Mouse (Mus musculus): ENCODE measurements at regions not wholly inside any gene's neighbourhood (a gene's known extent, or its start where the extent isn't known, plus 50 kb on each side); places are given as distances from the start of the nearest gene placed in this dataset.

GRCm38 (mm10) chr7:40321171-40321570, 577.0 kb upstream of the Vstm2b start:
- no peak overlapping the region for H3K4me2 ChIP-seq (ENCODE audit: low read length)
- H3K4me1 ChIP-seq (ENCODE audit: control insufficient read depth in 2 of 2, insufficient read depth in 2 of 2, low read length in 2 of 2), result no peaks in the 10 kb centered on the region
- H3K36me3 ChIP-seq (ENCODE audit: control insufficient read depth, insufficient read depth, low read length), result no peaks in the 10 kb centered on the region
- H3K4me3 ChIP-seq (ENCODE audit: control insufficient read depth in 1 of 2, insufficient read depth in 1 of 2, low read depth in 1 of 2, low read length in 2 of 2), result no peak overlapping the region
- H3K27ac ChIP-seq (replicated peaks in 1 of 2; ENCODE audit: control insufficient read depth in 1 of 2, insufficient read depth in 1 of 2, low read depth in 2 of 2, low read length in 2 of 2), result no peak overlapping the region
- no peak for ATAC-seq (ENCODE audit: insufficient number of reproducible peaks, insufficient read depth, low FRiP score, low read depth)
- H3K27me3 ChIP-seq (ENCODE audit: control insufficient read depth, insufficient read depth, low read length), result no peaks in the 10 kb centered on the region
- H3K9me3 ChIP-seq (ENCODE audit: control insufficient read depth, low read length), result no peaks in the 10 kb centered on the region
- WGBS, result 71% methylated on average over 1 of the region's 1 CpGs
- no peak overlapping the region for H3K9ac ChIP-seq (ENCODE audit: low read length)

- Histone ChIP-seq H3K4me1 (ENCODE audit: control insufficient read depth in 2 of 2, insufficient read depth in 2 of 2, low read length in 2 of 2) (no peaks in the 10 kb centered on the region), H3K4me3 (ENCODE audit: control insufficient read depth in 1 of 2, insufficient read depth in 1 of 2, low read depth in 1 of 2, low read length in 2 of 2) (no peak overlapping the region), H3K27ac (replicated peaks in 1 of 2; ENCODE audit: control insufficient read depth in 1 of 2, insufficient read depth in 1 of 2, low read depth in 2 of 2, low read length in 2 of 2) (no peak overlapping the region), H3K27me3 (ENCODE audit: control insufficient read depth, insufficient read depth, low read length) (no peaks in the 10 kb centered on the region), H3K9me3 (ENCODE audit: control insufficient read depth, low read length) (no peaks in the 10 kb centered on the region), H3K36me3 (ENCODE audit: control insufficient read depth, insufficient read depth, low read length) (no peaks in the 10 kb centered on the region), H3K4me2 (ENCODE audit: low read length) (no peak overlapping the region), H3K9ac (ENCODE audit: low read length) (no peak overlapping the region)
- WGBS, result 60% methylated on average over 3 of the region's 3 CpGs
- ATAC-seq (ENCODE audit: insufficient number of reproducible peaks, insufficient read depth, low FRiP score, low read depth), result no peak
Measured at GRCm38 (mm10) chr7:40325188-40325705, 572.9 kb upstream of the Vstm2b start.

- WGBS, result 68% methylated on average over 4 of the region's 4 CpGs
- Histone ChIP-seq H3K9ac (ENCODE audit: low read length) (no peak overlapping the region), H3K4me1 (ENCODE audit: control insufficient read depth in 2 of 2, insufficient read depth in 2 of 2, low read length in 2 of 2) (no peaks in the 10 kb centered on the region), H3K27me3 (ENCODE audit: control insufficient read depth, insufficient read depth, low read length) (no peaks in the 10 kb centered on the region), H3K27ac (replicated peaks in 1 of 2; ENCODE audit: control insufficient read depth in 1 of 2, insufficient read depth in 1 of 2, low read depth in 2 of 2, low read length in 2 of 2) (no peak overlapping the region), H3K36me3 (ENCODE audit: control insufficient read depth, insufficient read depth, low read length) (no peaks in the 10 kb centered on the region), H3K9me3 (ENCODE audit: control insufficient read depth, low read length) (no peaks in the 10 kb centered on the region), H3K4me2 (ENCODE audit: low read length) (no peak overlapping the region), H3K4me3 (ENCODE audit: control insufficient read depth in 1 of 2, insufficient read depth in 1 of 2, low read depth in 1 of 2, low read length in 2 of 2) (no peak overlapping the region)
- no peak for ATAC-seq (ENCODE audit: insufficient number of reproducible peaks, insufficient read depth, low FRiP score, low read depth)
Measured at GRCm38 (mm10) chr7:40332455-40332854, 565.7 kb upstream of the Vstm2b start.

- H3K36me3 ChIP-seq (ENCODE audit: control insufficient read depth, insufficient read depth, low read length), result no peaks in the 10 kb centered on the region
- no peak overlapping the region for H3K4me2 ChIP-seq (ENCODE audit: low read length)
- no peak overlapping the region for H3K27ac ChIP-seq (replicated peaks in 1 of 2; ENCODE audit: control insufficient read depth in 1 of 2, insufficient read depth in 1 of 2, low read depth in 2 of 2, low read length in 2 of 2)
- no peaks in the 10 kb centered on the region for H3K27me3 ChIP-seq (ENCODE audit: control insufficient read depth, insufficient read depth, low read length)
- 54% methylated on average over 4 of the region's 4 CpGs for WGBS
- H3K4me1 ChIP-seq (ENCODE audit: control insufficient read depth in 2 of 2, insufficient read depth in 2 of 2, low read length in 2 of 2), result 0 out of 4 replicates have a peak, but pooled peaks cover 2% of the 10 kb centered on the region in 2 experiments
- no peak for ATAC-seq (ENCODE audit: insufficient number of reproducible peaks, insufficient read depth, low FRiP score, low read depth)
- no peak overlapping the region for H3K9ac ChIP-seq (ENCODE audit: low read length)
- H3K4me3 ChIP-seq (ENCODE audit: control insufficient read depth in 1 of 2, insufficient read depth in 1 of 2, low read depth in 1 of 2, low read length in 2 of 2), result no peak overlapping the region
- 0 out of 2 replicates have a peak, but pooled peaks cover 5% of the 10 kb centered on the region for H3K9me3 ChIP-seq (ENCODE audit: control insufficient read depth, low read length)
Measured at GRCm38 (mm10) chr7:40352306-40352705, 545.8 kb upstream of the Vstm2b start.

- 21% methylated on average over 2 of the region's 2 CpGs for WGBS
- no peaks in the 10 kb centered on the region for H3K27me3 ChIP-seq (ENCODE audit: control insufficient read depth, insufficient read depth, low read length)
- no peaks in the 10 kb centered on the region for H3K9me3 ChIP-seq (ENCODE audit: control insufficient read depth, low read length)
- no peaks in the 10 kb centered on the region for H3K4me1 ChIP-seq (ENCODE audit: control insufficient read depth in 2 of 2, insufficient read depth in 2 of 2, low read length in 2 of 2)
- H3K4me2 ChIP-seq (ENCODE audit: low read length), result no peak overlapping the region
- H3K27ac ChIP-seq (replicated peaks in 1 of 2; ENCODE audit: control insufficient read depth in 1 of 2, insufficient read depth in 1 of 2, low read depth in 2 of 2, low read length in 2 of 2), result no peak overlapping the region
- ATAC-seq (ENCODE audit: insufficient number of reproducible peaks, insufficient read depth, low FRiP score, low read depth), result no peak
- H3K36me3 ChIP-seq (ENCODE audit: control insufficient read depth, insufficient read depth, low read length), result no peaks in the 10 kb centered on the region
- H3K9ac ChIP-seq (ENCODE audit: low read length), result no peak overlapping the region
- no peak overlapping the region for H3K4me3 ChIP-seq (ENCODE audit: control insufficient read depth in 1 of 2, insufficient read depth in 1 of 2, low read depth in 1 of 2, low read length in 2 of 2)
Measured at GRCm38 (mm10) chr7:40362719-40363118, 535.4 kb upstream of the Vstm2b start.

GRCm38 (mm10) chr7:40372713-40373112, 525.4 kb upstream of the Vstm2b start:
- 91% methylated on average over 2 of the region's 2 CpGs for WGBS
- no peak overlapping the region for H3K4me2 ChIP-seq (ENCODE audit: low read length)
- H3K9me3 ChIP-seq (ENCODE audit: control insufficient read depth, low read length), result no peaks in the 10 kb centered on the region
- H3K4me1 ChIP-seq (ENCODE audit: control insufficient read depth in 2 of 2, insufficient read depth in 2 of 2, low read length in 2 of 2), result no peaks in the 10 kb centered on the region
- no peak overlapping the region for H3K4me3 ChIP-seq (ENCODE audit: control insufficient read depth in 1 of 2, insufficient read depth in 1 of 2, low read depth in 1 of 2, low read length in 2 of 2)
- no peak overlapping the region for H3K9ac ChIP-seq (ENCODE audit: low read length)
- no peaks in the 10 kb centered on the region for H3K27me3 ChIP-seq (ENCODE audit: control insufficient read depth, insufficient read depth, low read length)
- H3K36me3 ChIP-seq (ENCODE audit: control insufficient read depth, insufficient read depth, low read length), result no peaks in the 10 kb centered on the region
- H3K27ac ChIP-seq (replicated peaks in 1 of 2; ENCODE audit: control insufficient read depth in 1 of 2, insufficient read depth in 1 of 2, low read depth in 2 of 2, low read length in 2 of 2), result no peak overlapping the region
- ATAC-seq (ENCODE audit: insufficient number of reproducible peaks, insufficient read depth, low FRiP score, low read depth), result no peak

GRCm38 (mm10) chr7:40377839-40378238, 520.3 kb upstream of the Vstm2b start:
- Histone ChIP-seq H3K4me2 (ENCODE audit: low read length) (no peak overlapping the region), H3K4me3 (ENCODE audit: control insufficient read depth in 1 of 2, insufficient read depth in 1 of 2, low read depth in 1 of 2, low read length in 2 of 2) (no peak overlapping the region), H3K36me3 (ENCODE audit: control insufficient read depth, insufficient read depth, low read length) (no peaks in the 10 kb centered on the region), H3K27me3 (ENCODE audit: control insufficient read depth, insufficient read depth, low read length) (no peaks in the 10 kb centered on the region), H3K27ac (replicated peaks in 1 of 2; ENCODE audit: control insufficient read depth in 1 of 2, insufficient read depth in 1 of 2, low read depth in 2 of 2, low read length in 2 of 2) (no peak overlapping the region), H3K9me3 (ENCODE audit: control insufficient read depth, low read length) (no peaks in the 10 kb centered on the region), H3K9ac (ENCODE audit: low read length) (no peak overlapping the region), H3K4me1 (ENCODE audit: control insufficient read depth in 2 of 2, insufficient read depth in 2 of 2, low read length in 2 of 2) (no peaks in the 10 kb centered on the region)
- ATAC-seq (ENCODE audit: insufficient number of reproducible peaks, insufficient read depth, low FRiP score, low read depth), result no peak
- WGBS, result 82% methylated on average over 1 of the region's 1 CpGs

GRCm38 (mm10) chr7:40381244-40381643, 516.9 kb upstream of the Vstm2b start:
- H3K27ac ChIP-seq (replicated peaks in 1 of 2; ENCODE audit: control insufficient read depth in 1 of 2, insufficient read depth in 1 of 2, low read depth in 2 of 2, low read length in 2 of 2), result no peak overlapping the region
- no peak for ATAC-seq (ENCODE audit: insufficient number of reproducible peaks, insufficient read depth, low FRiP score, low read depth)
- H3K4me3 ChIP-seq (ENCODE audit: control insufficient read depth in 1 of 2, insufficient read depth in 1 of 2, low read depth in 1 of 2, low read length in 2 of 2), result no peak overlapping the region
- no peak overlapping the region for H3K4me2 ChIP-seq (ENCODE audit: low read length)
- WGBS, result 76% methylated on average over 3 of the region's 3 CpGs
- H3K36me3 ChIP-seq (ENCODE audit: control insufficient read depth, insufficient read depth, low read length), result no peaks in the 10 kb centered on the region
- no peak overlapping the region for H3K9ac ChIP-seq (ENCODE audit: low read length)
- H3K4me1 ChIP-seq (ENCODE audit: control insufficient read depth in 2 of 2, insufficient read depth in 2 of 2, low read length in 2 of 2), result no peaks in the 10 kb centered on the region
- no peaks in the 10 kb centered on the region for H3K9me3 ChIP-seq (ENCODE audit: control insufficient read depth, low read length)
- H3K27me3 ChIP-seq (ENCODE audit: control insufficient read depth, insufficient read depth, low read length), result no peaks in the 10 kb centered on the region
